Mouse (Mus musculus) layer of hippocampus, postnatal 25 days (tissue): ENCODE results near the gene Rufy4. TPM values are rescaled to one million over a fixed set of nuclear protein-coding genes. Genes with fewer than 3 reads are reported as not detected.
A peak's percentile ranks its signal among the peaks of the same experiment; 100 is the strongest.

Experiments used
- DNase-seq, 2 experiments: peaks; one replicate each; pipeline ENCODE4 v3.0.0; 2022; ENCODE audit warnings: mixed read lengths in 2 of 2, low spot score in 1 of 2; ENCODE audit errors: extremely low spot score in 1 of 2
- total RNA-seq, 2 experiments: library from RNA; stranded (reverse); gene quantifications; 2 replicates each; pipeline ENCODE4 v1.2.3; 2021

The Rufy4 gene
- total RNA-seq, 2 experiments from 2014 or later, result not detected

DNA sequence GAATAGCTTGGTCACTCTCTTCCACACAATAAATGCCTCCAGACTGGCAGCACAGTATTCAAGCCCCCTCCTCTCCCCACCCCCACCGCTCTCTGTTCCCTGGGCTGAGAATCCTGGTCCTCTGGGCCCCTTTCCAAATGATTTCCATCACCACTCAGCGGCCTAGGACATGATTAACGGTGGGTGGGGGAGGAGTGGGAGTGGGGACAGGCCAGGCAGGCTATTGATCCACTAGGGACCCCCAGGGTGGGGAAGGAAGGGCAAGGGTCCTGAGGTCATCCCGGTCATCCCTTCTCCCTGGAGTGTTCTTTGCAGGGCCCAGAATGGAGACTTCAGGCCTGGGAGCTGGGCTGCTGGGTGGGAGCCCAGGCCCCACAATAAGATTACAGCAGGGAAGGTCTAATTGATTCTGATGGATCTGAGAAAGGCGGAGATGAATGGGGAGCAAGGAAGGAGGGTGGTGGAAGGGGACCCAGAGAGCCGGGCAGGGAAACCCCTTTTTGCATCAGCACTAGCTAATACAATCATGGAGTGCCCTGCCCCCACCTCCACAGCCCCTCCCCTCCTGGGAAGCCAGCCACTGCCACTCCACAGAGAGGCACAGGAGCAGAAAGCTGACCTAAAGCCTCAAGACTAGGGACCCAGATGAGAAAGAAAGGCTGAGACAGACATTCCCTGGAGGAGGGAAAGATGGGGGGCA, 21.5 kb upstream of the Rufy4 start:
- DNase-seq, result no peak

DNA sequence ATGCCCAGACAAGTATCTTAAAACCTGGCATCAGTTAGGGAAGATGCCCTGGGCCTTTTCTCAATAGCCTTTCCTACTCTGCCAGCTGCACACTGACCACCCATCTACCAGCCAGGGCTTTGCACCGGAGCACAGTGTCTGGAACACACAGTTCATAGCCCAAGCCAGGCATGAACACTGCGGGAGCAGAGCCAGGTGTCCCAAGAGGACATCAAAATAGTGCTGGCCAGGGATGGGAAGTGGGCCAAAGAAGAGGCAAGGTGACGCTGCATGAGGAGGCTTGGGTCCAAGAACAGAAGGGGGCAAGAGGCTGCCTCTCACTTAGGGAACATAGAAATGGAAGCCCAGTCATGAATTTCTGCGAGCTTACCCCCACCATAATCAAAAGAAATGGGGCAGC, 19.7 kb upstream of the Rufy4 start:
- DNase-seq, result no peak

DNA sequence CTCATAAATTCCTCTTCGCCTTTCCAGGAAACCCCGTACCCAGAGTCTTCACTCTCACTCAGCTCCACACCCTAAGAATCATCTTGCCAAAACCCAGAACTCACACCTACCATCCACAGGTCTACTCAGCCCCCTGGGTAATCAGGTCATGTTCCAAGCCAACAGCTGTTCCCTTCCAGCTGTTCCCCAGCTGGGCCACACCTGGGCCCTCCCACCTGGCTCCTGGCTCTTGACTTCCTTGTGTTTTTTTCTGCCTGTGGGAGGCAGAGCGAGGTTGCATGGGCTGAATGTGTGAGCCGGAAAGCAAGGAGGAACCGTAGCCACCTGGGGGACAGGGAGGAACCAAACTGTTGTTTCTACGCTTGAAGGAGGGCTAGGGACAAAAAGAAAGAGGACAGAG, 19.1 kb upstream of the Rufy4 start:
- DNase-seq, result no peak

DNA sequence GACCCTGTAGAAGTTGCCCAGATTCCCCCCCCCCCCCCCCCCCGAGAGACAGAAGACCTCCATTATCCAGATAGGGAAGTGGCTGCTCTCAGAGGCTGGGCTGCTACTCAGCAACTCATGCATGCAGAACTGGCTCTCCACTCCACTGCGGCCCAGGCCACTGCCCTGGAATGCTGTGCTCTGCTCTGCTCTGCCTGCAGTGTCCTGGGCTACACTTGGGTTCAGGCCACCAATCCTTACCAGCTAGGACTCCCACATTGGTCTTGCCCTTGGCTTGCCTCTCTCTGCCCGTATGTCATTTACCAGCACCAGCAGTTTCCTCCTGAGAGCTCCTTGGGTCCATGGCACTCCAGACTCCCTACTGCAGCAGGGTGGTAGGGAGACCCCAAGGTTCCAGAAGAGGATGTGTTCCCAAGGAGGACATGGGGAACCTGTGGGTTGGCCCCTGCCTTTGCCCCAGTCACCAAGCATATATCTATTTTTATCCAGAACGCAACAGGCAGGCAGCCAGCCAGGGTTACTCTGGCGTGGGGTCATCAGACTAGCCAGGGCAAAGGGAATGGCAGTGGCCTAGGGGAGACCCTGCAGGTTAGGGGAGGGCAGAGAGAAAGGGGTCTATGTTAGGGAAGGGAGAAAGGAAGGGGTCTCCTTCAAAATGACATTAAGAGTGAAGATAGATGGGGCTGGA, 17.3 kb upstream of the Rufy4 start:
- no peak for DNase-seq

DNA sequence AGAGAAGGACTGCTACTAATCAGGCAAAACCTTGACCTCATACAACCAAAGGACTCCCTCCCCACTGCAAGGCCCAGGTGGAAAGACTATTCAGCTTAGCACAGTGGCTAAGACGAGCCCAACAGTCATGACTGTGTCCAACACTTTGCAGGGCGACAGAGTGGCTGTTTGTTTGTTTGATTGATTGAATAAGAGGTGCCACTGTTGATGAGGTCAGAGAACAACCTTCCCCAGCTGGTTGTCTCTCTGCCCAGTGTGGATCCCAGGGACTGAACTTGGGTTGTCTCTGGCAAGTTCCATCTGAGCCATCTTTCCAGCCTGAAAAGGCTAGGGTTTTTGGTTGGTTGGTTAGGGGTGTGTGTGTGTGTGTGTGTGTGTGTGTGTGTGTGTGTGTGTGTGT, 15.7 kb upstream of the Rufy4 start:
- no peak for DNase-seq

DNA sequence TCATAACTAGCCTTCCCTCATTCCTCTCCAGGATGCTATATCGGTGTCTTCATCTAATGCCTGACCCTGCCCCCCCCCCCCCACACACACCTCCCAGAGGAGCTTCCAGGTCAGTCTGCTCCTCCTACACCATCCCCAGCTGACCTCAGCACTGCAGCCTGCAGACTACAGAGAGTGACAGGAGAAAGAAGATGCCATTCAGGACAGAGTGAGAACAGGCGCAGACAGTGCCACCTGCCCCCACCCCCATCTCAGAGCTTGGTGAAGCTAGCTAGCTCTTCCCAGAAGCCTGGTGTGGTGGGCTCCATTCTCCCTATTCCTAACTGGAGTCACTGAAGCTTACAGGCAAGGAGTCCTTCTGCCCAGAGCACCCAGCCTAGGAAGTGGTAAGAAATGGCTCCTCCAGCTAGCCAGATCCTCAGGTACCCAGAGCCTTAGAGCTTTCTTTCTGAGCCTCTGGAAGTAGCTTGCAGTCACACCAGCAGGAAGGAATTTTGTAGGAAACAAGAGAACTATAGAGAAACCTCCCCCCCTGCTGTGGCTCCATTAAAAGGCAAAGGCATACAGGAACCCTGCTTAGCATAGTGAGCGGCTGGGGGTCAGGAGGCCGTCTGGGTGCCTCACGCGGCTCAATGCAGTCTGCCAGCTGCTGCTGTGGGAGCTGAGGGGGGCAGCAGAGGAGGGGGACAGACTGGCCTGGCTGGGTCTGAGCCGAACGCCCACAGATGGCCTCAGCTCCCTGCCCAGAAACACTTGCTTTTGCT, 14.2 kb upstream of the Rufy4 start:
- no peak for DNase-seq

DNA sequence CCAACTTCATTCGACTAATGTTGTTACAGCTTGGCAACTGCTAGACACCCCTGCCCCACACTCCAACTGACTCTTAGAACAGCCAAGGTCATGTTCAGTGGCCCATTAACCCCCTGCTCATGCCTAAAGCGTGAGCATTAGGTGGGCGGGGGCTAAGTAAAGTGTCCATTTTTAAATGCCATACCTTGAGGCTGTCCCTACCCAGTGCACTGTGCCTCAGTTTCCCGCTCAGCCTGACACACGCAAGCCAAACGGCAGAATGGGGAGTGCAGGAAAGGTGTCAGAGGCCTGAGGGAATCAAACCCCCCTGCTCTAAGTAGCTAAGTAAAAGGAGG, 13.7 kb upstream of the Rufy4 start:
- no peak for DNase-seq

DNA sequence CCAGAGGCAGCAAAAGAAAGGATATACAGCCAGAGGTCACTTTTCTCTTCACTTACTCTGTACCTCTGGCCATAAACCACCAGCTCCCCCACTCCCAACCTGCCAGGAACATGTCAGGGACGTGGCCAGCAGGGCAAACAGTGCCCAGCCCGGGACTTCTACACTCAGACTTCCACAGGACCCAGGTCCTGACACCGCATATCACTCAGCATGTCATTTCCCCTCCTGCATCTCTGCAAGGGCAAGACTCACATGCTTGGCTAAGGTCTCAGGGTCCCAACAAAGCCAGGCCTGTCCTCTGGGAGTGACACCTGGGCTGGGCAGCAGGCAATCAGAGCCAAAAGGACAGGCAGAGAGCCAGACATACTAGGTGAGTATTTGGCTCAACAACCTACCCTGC, 12.3 kb upstream of the Rufy4 start:
- DNase-seq, result no peak

DNA sequence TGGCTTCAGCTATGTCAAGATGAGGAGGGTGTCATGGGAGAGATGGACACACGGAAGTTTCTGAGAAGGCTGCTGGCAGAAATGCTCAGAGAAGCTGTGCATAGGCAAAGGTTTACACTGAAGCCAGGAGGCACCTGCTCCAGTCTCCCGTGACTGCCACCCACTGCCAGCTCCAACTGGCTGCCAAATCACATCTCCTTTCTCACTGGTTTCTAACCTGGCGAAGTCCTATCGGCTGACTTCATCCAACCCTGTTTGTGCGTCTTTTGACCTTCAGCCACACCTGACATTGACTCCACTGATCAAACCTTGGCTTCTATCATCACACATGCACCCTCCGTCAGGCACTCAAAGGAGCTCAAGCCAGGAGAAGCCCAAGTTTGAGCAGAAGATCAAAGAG, 7.5 kb upstream of the Rufy4 start:
- no peak for DNase-seq

DNA sequence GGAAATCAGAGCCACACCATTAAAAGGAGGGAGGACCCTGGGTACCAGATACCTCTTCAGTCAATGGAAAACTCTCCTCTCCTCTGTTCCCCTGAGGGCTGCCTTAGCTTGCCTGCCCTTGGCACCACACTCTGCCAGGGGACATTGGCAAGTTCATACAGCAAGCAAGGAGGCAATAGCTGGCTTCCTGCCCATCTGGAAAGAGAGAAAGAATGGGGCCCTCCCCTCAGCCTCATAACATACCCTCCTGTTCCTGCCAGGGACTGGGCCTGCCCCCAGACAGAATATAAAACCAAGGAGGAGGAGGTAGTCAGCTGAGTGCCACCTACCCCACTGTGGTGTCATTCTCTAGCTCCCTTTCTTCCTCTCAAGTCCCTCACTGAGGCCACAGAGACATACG, 6.2 kb upstream of the Rufy4 start:
- DNase-seq, result no peak

DNA sequence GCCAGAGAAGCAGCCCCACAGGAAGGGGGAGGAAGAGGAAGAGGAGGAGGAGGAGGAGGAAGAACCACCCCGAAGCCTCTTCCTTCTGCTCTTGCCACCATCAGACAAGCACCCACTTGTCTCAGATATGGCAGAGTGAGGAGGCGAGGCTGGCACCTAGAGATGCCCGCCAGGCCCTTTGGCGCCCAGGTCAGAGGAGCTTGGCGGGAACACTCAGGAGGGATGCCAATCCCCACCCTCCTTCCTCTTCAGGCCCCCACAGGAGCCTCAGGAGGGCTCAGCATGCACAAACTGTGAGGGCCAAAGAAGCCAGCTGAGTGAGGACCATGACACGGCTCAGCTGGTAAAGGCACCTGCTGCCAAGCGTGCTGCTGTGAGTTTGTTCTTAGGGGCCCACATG, 4.2 kb upstream of the Rufy4 start:
- DNase-seq, result no peak

DNA sequence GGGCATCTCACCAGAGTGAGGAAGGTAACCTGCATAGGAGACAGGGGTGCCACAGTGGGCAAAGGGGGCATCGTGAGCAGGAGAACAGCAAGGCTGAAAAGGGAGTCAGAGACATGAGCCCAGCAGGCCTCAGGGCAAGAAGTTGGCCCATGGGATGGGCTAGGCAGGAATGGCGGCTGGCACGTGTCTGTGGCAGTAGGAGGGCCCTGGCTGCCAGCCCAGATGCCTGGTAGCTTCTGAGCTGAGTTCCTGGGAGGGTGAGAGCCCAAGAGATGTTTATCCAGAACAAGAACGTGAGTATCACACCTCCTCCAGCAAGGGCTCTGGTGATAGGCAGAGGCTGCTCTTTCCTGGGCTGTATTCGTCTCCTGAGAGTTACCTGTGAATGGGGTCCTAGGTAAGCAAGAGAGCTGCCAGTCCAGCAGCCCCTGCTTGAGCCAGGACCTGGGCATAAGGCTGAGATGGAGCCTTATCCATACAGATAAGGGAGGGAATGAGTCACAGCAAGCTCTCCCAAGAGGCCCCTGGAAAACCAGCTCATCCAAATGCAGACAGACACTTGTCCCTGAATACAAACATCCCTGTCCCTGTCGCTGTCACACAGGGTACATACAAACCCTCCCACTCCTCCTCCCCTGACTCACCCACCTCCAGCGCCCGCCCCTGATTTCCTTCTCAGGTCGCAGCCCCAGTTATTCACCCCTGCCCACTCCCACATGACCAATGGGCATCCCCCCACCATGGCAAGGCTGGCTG, 3.3 kb upstream of the Rufy4 start:
- DNase-seq, result peak; percentile 44 to 47

DNA sequence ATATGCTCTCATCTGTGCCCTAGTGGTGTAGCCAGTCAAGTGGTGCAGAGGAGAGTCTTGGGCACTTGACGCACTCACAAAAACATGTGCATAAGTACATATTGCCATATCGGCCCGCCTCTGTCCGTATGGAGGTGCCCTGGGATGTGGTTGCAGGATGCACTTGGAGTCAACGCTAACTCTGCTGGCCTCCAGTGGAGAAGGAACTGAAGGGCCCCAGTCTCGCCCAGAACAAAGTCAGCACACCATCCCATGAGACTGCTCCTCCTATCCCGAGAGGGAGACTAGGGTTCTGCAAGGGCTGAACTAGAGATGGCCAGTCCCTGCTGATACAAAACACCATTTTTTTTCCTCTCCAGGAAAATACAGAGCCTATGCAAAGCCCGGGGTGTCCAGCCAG, 2.1 kb upstream of the Rufy4 start:
- DNase-seq, result no peak

DNA sequence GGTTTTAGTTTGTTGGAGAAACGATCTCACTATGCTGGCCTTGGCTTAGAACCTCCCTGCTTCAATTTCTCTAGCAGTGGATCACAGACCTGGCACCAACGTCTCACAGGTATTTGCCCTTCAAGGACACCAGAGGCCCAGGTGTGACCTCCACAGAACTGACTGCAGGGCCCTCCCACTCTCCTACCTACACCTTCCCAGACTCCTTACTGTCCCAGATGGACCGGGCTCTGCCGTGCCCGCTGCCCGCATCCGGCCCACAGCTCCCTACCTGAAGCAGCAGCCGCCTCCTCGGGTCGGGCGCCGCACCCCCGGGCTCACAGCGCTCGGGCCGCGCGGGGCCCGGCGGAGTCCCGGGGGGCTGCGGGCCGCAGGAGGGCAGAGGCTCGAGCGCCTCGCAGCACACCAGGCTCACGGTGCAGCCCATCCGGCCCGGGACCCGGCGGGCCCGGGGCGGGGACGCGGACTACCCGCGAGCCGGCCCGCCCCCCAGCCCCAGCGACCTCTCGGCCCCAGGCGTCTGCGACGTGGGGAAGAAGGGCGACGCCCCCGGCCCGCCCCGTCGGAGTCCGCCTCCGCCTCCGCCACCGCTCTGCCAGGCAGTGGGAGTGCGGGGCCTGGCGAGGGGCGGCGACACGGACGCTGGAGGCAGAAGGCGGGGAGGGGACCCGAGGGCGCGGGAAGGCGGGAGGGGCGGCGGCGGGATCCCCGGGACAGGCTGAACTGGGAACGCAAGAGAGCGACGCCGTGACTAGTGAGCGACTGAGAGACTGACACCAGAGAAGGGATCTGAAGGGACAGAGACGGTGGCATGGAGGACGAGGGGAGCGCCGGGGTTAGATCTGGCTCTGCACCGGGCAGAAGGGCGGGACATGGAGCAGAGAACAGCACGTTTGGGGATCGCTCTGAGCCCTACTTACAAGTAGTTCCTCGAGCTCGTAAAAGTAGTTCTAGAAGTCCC, 1.0 kb upstream of the Rufy4 start, which contains the start of gene Tns1:
TSS of gene Tns1 (minus strand) at position 429 of the 961 bp plus-strand sequence.
- DNase-seq, result no peak

DNA sequence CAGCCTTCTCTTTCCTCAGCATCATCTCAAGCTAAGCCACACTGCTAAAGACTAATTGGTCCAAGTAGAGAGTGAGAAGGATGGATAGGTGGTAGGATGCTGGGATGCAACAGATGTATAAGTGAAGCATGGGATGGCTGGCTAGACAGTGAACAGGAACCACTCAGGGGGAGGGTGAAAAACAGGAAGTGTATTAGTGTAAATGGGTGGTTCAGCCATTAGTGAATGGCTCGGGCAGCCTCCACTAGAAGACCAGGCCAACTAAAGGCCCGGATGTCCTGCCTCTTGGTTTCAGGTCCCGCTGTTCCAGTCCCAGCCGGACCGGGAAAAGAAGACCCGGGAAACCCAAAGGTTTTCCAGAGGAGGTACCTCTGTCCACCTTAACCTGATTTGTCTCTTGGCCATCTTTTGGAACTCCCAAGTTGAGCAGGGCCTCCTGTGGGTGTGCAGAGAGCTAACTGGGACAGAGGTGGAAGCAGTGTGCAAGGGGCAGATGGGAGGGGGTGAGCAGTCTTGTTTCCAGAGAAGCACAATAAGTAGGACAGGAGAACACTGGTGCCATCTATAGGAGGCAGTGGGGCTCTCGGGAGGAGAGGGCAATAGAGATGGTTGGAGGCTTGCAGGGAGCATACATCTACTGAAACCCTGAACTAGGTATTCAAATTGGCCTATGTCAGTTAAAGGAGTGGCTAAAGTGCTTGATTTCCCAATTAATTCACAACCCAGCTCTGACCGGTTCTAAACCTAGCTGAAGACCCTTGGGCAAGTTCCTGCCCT, 5.7 kb downstream of the Rufy4 start:
- no peak for DNase-seq

DNA sequence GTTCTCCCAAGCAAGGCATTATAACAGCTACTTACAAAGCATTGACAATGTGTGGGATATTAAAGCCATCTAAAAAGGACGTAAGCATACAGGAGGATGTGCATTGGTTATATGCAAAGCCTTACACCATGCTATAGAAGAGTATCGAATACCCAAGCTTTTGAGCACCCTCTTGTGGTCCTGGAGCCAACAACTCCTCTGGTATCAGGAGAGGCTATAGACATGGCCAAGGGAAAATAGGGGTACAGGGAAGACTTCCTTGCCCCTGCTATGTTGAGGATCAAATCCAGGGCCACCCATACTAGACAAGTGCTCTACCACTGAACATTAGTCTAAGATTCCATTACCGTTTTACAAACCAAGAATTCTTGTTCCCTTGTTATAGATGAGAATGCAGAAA, 6.7 kb downstream of the Rufy4 start:
- DNase-seq, result no peak

DNA sequence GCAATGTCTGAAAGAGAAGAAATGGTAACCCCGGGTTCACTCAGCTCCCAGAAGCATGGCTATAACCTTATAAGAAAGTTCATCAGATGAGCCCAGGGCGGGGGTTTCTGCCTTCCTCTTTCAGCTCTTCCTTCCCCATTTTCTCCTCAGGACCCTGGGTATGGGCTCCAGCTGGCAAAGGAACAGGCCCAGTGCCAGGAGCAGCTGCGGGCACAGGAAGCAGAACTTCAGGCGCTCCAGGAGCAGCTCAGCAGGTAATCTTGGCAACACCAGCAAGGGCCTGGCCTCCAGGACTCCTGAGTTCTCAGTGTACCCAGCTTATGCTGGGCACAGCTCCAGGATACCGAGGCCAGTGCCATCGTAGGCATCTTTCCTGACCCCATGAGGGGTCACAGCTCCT, 8.6 kb downstream of the Rufy4 start:
- DNase-seq, result no peak

DNA sequence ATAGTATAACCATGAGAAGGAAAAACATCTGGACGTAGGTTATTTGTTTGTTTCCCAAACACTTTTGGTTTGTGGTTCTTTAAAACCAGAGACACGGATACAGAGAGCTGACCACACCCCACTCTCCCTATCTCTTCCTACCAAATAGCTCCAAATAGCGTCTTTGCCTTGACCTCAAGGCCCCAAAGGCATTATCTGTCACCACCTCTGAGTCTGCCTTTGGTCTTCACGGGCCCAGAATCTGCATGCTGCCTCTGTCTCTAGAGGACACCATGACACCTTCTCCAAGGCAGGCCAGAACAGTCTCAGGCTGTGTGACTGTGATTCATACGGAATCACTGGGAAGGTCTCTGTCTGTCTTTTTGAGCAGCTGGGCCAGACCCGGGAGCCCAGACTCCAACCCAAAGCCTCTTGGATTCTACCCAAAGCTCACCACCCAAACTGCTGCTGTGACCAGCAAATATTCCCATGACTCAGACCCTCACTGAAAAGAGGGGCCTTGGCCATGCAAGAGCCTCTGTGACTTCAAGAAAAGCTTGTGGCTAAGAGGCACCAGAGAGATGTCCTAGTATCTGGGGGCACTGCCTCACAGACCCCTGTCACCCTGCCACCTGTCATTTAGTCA, 10.1 kb downstream of the Rufy4 start:
- DNase-seq, result no peak

DNA sequence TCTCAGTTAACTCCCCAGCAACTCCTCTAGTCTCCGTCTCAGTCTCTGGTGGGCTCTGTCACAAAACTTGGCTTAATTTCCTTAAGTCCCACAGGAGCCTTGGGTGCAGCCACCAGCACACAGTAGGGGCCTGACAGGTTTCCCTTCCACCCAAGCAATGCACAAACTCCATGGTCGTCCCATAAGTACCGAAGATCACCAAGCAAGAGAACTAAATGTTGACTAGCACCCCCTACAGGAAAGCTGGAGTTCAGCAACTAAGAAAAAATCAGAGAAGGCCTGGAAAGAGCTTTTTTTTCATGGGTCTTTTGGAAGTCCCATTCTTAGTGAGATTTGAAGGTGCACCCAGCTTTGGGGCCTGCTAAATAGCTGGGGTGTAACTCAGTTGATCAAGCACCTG, 14.1 kb downstream of the Rufy4 start:
- no peak for DNase-seq
